Mouse (Mus musculus) forebrain, embryonic 16.5 days (tissue): ENCODE measurements around the gene Kcna6. TPM values are rescaled to one million over a fixed set of nuclear protein-coding genes. Genes with fewer than 3 reads are reported as not detected.

ENCODE experiments used
- polyA plus RNA-seq: library from polyadenylated mRNA; unstranded; fragments of >200 nt; fragmentation: Nextera tagmentation; extraction: Ambion mirVana; gene quantifications from 2 replicates; pipeline ENCODE4 v1.2.1, GENCODE M21; 2015

The Kcna6 gene
- polyA plus RNA-seq, 1 experiment from 2014 or later = 16.8 TPM

Other genes with a start within 250 kb of the Kcna6 start
- gene Kcna5, start 205.3 kb downstream of the Kcna6 start, polyA plus RNA-seq = 2.2 and 2.4 TPM in 2 replicates
- gene Kcna1, start 94.3 kb downstream of the Kcna6 start, polyA plus RNA-seq = 4.5 and 4.9 TPM in 2 replicates
- gene Ndufa9, start 108.5 kb upstream of the Kcna6 start, polyA plus RNA-seq = 177 and 190 TPM in 2 replicates
- 0.06 TPM in 1 of 2 replicates, not detected in the other for gene Akap3, start 112.4 kb upstream of the Kcna6 start, polyA plus RNA-seq
- 0.11 TPM in 1 of 2 replicates, not detected in the other for gene Dyrk4, start 181.2 kb upstream of the Kcna6 start, polyA plus RNA-seq
- 29.5 and 29.9 TPM in 2 replicates for gene Rad51ap1, start 198.9 kb upstream of the Kcna6 start, polyA plus RNA-seq
- gene D6Wsu163e, start 199.3 kb upstream of the Kcna6 start, polyA plus RNA-seq = 36.6 and 37.4 TPM in 2 replicates